Mouse (Mus musculus) midbrain, embryonic 16.5 days (tissue): ENCODE measurements around the gene Tas2r115. TPM values are rescaled to one million over a fixed set of nuclear protein-coding genes. Genes with fewer than 3 reads are reported as not detected.
"Not testable (repeated sequence)": the region's sequence is repeated elsewhere in the genome, so short reads cannot be mapped to it uniquely, and the experiment has no call there.

Source experiments
- ATAC-seq: fragments of 200-750 bp; cut with Nextera tagmentation; 2 replicates; pipeline ENCODE4 v1.8.0; 2017; ENCODE audit warnings: moderate TSS enrichment
- H3K27ac ChIP-seq: fragments of 300-500 bp; sonication (generic); 2 replicates; pipeline ENCODE4 v1.5.1; 2014; ENCODE audit warnings: mild to moderate bottlenecking, low read length, mixed read lengths
- H3K27me3 ChIP-seq: fragments of 300-500 bp; sonication (generic); 2 replicates; pipeline ENCODE4 v1.6.1; 2014; ENCODE audit warnings: low read depth, low read length, mixed read lengths; ENCODE audit not compliant: control insufficient read depth, insufficient read depth
- H3K36me3 ChIP-seq: fragments of 300-500 bp; sonication (generic); 2 replicates; pipeline ENCODE4 v1.6.1; 2014; ENCODE audit warnings: mild to moderate bottlenecking, low read length, moderate library complexity, mixed read lengths; ENCODE audit not compliant: control insufficient read depth, insufficient read depth
- H3K4me1 ChIP-seq: fragments of 300-500 bp; sonication (generic); 2 replicates; pipeline ENCODE4 v1.6.1; 2014; ENCODE audit warnings: mild to moderate bottlenecking, low read length, mixed read lengths; ENCODE audit not compliant: control insufficient read depth, insufficient read depth
- H3K4me2 ChIP-seq: fragments of 300-500 bp; sonication (generic); 2 replicates; pipeline ENCODE4 v1.6.1; 2014; ENCODE audit warnings: mild to moderate bottlenecking, low read length, mixed read lengths
- H3K4me3 ChIP-seq: fragments of 300-500 bp; sonication (generic); 2 replicates; pipeline ENCODE4 v1.5.1; 2014; ENCODE audit warnings: low read depth, mild to moderate bottlenecking, low read length, moderate library complexity, mixed read lengths
- H3K9ac ChIP-seq: fragments of 300-500 bp; sonication (generic); 2 replicates; pipeline ENCODE4 v1.6.1; 2014; ENCODE audit warnings: low read depth, low read length, mixed read lengths
- H3K9me3 ChIP-seq: fragments of 300-500 bp; sonication (generic); replicated peaks from 2 replicates; pipeline ENCODE4 v1.6.1; 2014; ENCODE audit warnings: mild to moderate bottlenecking, low read length, mixed read lengths; ENCODE audit not compliant: control insufficient read depth, poor library complexity, severe bottlenecking
- WGBS: fragments of 180-500 bp; shearing (Covaris S2); extraction: QIAGEN DNeasy Blood & Tissue Kit; methylation state at CpG from one replicate; pipeline ENCODE4 v1.1.7; 2014; 5-methylcytosine and 5-hydroxymethylcytosine counted together
- polyA plus RNA-seq: library from polyadenylated mRNA; unstranded; fragments of >200 nt; fragmentation: Nextera tagmentation; extraction: Ambion mirVana; gene quantifications from 2 replicates; pipeline ENCODE4 v1.2.1, GENCODE M21; 2015

The Tas2r115 gene
- polyA plus RNA-seq: not detected in 2 replicates

DNA sequence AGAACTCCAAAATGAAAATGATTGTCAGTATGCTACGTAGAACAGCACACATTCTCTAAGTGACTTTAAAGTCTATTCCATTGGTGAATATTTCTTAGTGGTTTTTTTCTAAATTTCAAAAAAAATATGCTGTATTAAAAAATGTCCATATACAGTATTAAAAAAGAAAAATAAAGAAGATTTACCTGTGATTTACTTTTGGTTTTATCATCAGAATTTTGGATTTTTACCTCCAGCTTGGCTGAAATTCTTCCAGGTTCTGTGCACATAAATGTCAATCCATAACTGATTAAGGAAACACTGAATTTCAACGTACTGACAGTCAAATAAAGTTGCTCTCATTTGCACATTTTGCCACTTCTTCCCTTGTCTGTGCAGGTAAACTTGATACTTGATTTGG lies at the start of gene Tas2r115:
Tas2r115 (minus strand) TSS at position 101 of the 400 bp plus-strand sequence.
- no peak for ATAC-seq
- Histone ChIP-seq H3K4me2 (no peak within 1 kb of the TSS), H3K27ac (no peak within 1 kb of the TSS), H3K27me3 (no peaks in the 10 kb centered on the region), H3K4me3 (no peak within 1 kb of the TSS), H3K4me1 (no peaks in the 10 kb centered on the region), H3K9ac (no peak within 1 kb of the TSS), H3K36me3 (no peaks in the 10 kb centered on the region), H3K9me3 (no peaks in the 10 kb centered on the region)
- 82% methylated on average over 2 of the region's 2 CpGs for WGBS

DNA sequence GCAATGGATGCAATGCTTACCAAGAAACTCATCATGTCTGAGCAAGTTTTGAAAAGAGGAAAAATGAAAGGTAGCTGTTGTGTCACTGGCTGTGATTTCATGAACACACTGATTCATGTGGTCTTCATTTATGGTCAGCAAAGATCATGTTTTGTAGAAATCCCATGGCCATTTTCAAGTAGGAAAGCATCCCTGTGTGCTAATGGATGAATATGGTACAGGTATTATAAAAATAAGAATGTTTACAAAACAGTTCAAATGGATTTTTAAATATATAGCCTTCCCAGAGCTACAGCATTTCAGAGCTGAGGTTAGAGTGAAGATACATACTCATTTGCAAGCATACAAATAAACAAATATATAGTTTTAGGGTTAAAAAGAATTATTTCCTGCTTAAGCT lies 40.2 kb upstream of the Tas2r115 start, which contains the start of gene Tas2r136:
Tas2r136 (minus strand) TSS at position 101 of the 400 bp plus-strand sequence.
- no peak within 1 kb of the TSS for H3K4me2 ChIP-seq
- H3K9me3 ChIP-seq: no peaks in the 10 kb centered on the region
- no peaks in the 10 kb centered on the region for H3K36me3 ChIP-seq
- no peaks in the 10 kb centered on the region for H3K27me3 ChIP-seq
- no peak within 1 kb of the TSS for H3K4me3 ChIP-seq
- no peak for ATAC-seq
- H3K27ac ChIP-seq: no peak within 1 kb of the TSS
- no peak within 1 kb of the TSS for H3K9ac ChIP-seq
- H3K4me1 ChIP-seq: no peaks in the 10 kb centered on the region

DNA sequence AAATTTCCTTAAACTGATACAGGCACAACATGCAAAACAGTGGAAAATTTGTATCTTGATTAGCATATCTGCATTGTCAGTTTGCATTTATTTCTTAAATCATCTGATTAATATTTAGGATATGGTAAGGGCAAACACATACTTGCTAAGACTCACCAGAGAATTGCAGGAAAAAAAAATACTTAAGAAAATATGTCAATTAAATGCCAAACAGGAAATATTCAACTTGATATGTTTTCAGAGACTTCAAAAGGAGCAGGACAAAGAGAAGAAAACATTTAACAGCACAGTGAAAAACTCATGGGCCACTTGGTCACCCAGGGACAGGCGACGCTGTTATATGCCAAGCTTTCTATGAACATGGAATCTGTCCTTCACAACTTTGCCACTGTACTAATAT lies 24.0 kb upstream of the Tas2r115 start, which contains the start of gene Tas2r102:
Tas2r102 (plus strand) TSS at position 301 of the 400 bp plus-strand sequence.
- no peak within 1 kb of the TSS for H3K4me3 ChIP-seq
- no peaks in the 10 kb centered on the region for H3K4me1 ChIP-seq
- H3K27ac ChIP-seq: no peak within 1 kb of the TSS
- no peak for ATAC-seq
- H3K9ac ChIP-seq: no peak within 1 kb of the TSS
- H3K27me3 ChIP-seq: no peaks in the 10 kb centered on the region
- no peaks in the 10 kb centered on the region for H3K9me3 ChIP-seq
- 93% methylated on average over 2 of the region's 2 CpGs for WGBS
- H3K36me3 ChIP-seq: no peaks in the 10 kb centered on the region
- no peak within 1 kb of the TSS for H3K4me2 ChIP-seq

DNA sequence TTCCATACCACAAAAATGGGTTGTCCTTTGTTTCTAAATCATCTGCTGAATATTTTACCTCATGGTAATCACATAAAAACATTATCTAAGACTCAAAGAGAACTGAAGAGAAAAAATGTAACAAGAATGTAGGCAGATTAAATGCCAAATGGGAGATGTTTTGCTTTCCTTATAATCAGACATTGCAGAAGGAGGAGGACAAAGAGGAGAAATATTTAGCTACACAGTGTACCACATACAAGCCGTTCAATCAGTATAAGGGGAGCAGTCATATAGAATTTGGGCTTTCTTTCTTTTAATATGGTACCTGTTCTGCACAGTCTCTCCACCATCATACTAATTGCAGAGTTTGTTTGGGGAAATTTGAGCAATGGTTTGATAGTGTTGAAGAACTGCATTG lies 16.6 kb upstream of the Tas2r115 start, which contains the start of gene Tas2r124:
Tas2r124 (plus strand) TSS at position 301 of the 400 bp plus-strand sequence.
- ATAC-seq: no peak
- WGBS: 94% methylated on average over 1 of the region's 1 CpGs
- no peaks in the 10 kb centered on the region for H3K36me3 ChIP-seq

DNA sequence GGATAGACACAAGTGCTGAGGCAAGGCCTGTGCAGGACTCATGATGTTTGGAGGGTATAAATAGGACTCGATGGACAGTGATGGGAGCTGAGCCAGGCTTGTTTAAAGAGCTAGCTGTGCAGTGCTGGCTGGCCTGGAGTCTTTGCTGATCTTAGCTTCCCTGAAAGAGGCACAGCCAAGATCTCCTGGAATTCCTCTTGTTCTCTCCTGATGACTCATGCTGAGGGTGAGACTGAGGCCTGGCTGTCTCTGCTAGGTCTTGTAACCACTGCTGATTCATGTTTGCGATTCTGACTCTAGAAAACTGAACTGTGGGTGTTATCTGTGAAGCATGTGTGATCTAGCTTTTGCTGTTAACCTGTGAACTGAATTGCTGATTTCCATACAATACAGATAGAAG lies 12.4 kb upstream of the Tas2r115 start:
- Histone ChIP-seq H3K27ac (no peak overlapping the region), H3K9ac (no peak overlapping the region), H3K36me3 (no peaks in the 10 kb centered on the region), H3K4me3 (no peak overlapping the region), H3K9me3 (no peaks in the 10 kb centered on the region), H3K27me3 (no peaks in the 10 kb centered on the region), H3K4me1 (no peaks in the 10 kb centered on the region), H3K4me2 (no peak overlapping the region)
- no peak for ATAC-seq
- WGBS: 93% methylated on average over 2 of the region's 2 CpGs

More for the DNA sequence above, 16.6 kb upstream of the Tas2r115 start, which contains the start of gene Tas2r124:
- Histone ChIP-seq H3K9ac (no peak within 1 kb of the TSS), H3K4me2 (no peak within 1 kb of the TSS), H3K27ac (no peak within 1 kb of the TSS), H3K9me3 (no peaks in the 10 kb centered on the region), H3K4me3 (no peak within 1 kb of the TSS), H3K4me1 (no peaks in the 10 kb centered on the region), H3K27me3 (no peaks in the 10 kb centered on the region)

DNA sequence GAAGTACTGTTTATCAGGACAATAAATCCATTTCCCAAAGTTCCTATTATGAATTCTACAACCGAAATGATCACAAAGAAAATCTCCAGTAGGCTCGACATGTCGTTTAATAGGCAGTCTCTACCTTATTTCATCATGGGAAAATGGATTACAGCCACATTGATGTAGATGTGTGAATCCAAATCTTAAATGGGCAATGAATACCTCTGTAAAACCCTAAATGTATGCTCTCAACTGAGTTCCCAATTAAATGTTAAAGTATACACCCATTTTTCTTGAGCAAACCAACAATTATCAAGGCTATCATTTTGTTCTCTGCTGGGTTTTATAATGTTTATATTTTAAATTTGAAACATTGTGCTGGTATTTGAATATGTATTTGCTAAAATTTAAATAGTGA lies 26.0 kb downstream of the Tas2r115 start, which contains the start of gene Tas2r122:
Tas2r122 (minus strand) TSS at position 101 of the 400 bp plus-strand sequence.
- no peaks in the 10 kb centered on the region for H3K4me1 ChIP-seq
- H3K9me3 ChIP-seq: no peaks in the 10 kb centered on the region
- H3K27ac ChIP-seq: no peak within 1 kb of the TSS
- 87% methylated on average over 3 of the region's 3 CpGs for WGBS
- ATAC-seq: no peak
- H3K4me2 ChIP-seq: no peak within 1 kb of the TSS
- H3K9ac ChIP-seq: no peak within 1 kb of the TSS
- no peaks in the 10 kb centered on the region for H3K36me3 ChIP-seq
- H3K27me3 ChIP-seq: no peaks in the 10 kb centered on the region
- no peak within 1 kb of the TSS for H3K4me3 ChIP-seq

DNA sequence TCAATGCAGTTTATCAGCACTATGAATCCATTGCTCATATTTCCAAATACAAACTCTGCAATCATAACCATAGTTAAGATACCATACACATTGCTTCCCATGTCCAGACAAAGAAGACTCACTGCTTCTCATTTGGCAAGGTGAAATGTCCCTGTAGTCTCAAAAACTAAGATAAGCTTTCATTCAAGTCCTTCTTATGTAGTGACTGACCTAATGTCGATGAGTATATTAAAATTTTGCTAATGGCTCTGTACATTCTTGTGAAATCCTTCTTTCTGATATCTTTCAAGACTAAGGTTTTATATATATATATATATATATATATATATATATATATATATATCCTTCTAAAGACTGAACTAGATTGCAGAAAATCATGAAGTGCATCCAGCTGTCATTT lies 36.9 kb downstream of the Tas2r115 start, which contains the start of gene Tas2r121:
Tas2r121 (minus strand) TSS at position 101 of the 400 bp plus-strand sequence.
- H3K4me1 ChIP-seq: no peaks in the 10 kb centered on the region
- H3K27me3 ChIP-seq: no peaks in the 10 kb centered on the region
- no peaks in the 10 kb centered on the region for H3K36me3 ChIP-seq
- no peak within 1 kb of the TSS for H3K9ac ChIP-seq
- WGBS: 73% methylated on average over 1 of the region's 1 CpGs
- H3K4me2 ChIP-seq: no peak within 1 kb of the TSS
- no peak within 1 kb of the TSS for H3K4me3 ChIP-seq
- no peaks in the 10 kb centered on the region for H3K9me3 ChIP-seq
- no peak within 1 kb of the TSS for H3K27ac ChIP-seq
- no peak for ATAC-seq

DNA sequence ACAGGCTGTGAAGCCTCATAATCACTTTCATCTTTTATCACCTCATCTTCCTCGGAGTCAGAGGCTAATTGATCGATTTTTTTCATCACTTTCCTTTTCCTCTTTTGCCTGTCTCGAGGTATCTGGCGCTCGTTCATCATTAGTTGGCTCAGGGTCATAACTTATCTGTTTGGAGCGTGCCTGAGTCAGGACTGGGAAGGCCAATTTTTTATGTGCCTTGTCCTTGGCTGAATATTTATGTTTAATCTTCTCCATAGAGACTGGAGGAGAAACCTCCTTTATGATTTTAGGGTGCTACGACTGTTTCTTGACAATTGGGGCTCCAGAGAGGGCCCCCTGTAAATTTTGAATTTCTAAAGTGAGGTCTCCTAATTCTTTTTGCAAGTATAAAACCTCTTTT lies 46.2 kb downstream of the Tas2r115 start:
- not testable (repeated sequence) for H3K27ac ChIP-seq, H3K36me3 ChIP-seq, H3K4me2 ChIP-seq, H3K4me1 ChIP-seq, H3K9me3 ChIP-seq, H3K27me3 ChIP-seq, ATAC-seq, H3K4me3 ChIP-seq, H3K9ac ChIP-seq
- 86% methylated on average over 7 of the region's 7 CpGs for WGBS
